Mouse (Mus musculus) activated CD4-positive, CD25-positive, alpha-beta regulatory T cell (primary cell): ENCODE data around the gene Gm10803. TPM values are rescaled to one million over a fixed set of nuclear protein-coding genes. Genes with fewer than 3 reads are reported as not detected.

Source experiments
- polyA plus RNA-seq, 2 experiments: library from polyadenylated mRNA; unstranded; fragments of 100-300 nt; shearing (Covaris generic); gene quantifications; one replicate each; pipeline ENCODE4 v1.2.1; 2017

Gm10803 gene
- not detected for polyA plus RNA-seq

DNA sequence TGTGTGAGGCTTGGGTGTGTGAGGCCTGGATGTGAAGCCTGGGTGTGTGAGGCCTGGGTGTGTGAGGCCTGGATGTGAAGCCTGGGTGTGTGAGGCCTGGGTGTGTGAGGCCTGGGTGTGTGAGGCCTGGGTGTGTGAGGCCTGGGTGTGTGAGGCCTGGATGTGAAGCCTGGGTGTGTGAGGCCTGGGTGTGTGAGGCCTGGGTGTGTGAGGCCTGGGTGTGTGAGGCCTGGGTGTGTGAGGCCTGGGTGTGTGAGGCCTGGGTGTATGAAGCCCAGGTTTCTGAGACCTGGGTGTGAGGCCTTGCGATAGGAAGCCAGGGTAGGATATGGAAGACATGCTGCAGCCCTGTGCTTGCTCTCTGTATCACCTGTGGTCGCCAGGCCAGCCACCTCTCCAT lies at the start of gene Gm10803:
Gm10803 (plus strand) TSS at position 301 of the 400 bp plus-strand sequence.

Other genes with a start within 250 kb of the Gm10803 start
- gene Tspan18, start 226.1 kb upstream of the Gm10803 start, polyA plus RNA-seq = not detected
- 100 to 1,000 TPM; 702 to 722 TPM for gene Cd82, start 97.4 kb upstream of the Gm10803 start, polyA plus RNA-seq
- under 1 TPM in 1 of 2 experiments, not detected in 1; 0.09 TPM for gene Alx4, start 81.8 kb downstream of the Gm10803 start, polyA plus RNA-seq